Mouse (Mus musculus): ENCODE results near the gene H2afx.

DNA sequence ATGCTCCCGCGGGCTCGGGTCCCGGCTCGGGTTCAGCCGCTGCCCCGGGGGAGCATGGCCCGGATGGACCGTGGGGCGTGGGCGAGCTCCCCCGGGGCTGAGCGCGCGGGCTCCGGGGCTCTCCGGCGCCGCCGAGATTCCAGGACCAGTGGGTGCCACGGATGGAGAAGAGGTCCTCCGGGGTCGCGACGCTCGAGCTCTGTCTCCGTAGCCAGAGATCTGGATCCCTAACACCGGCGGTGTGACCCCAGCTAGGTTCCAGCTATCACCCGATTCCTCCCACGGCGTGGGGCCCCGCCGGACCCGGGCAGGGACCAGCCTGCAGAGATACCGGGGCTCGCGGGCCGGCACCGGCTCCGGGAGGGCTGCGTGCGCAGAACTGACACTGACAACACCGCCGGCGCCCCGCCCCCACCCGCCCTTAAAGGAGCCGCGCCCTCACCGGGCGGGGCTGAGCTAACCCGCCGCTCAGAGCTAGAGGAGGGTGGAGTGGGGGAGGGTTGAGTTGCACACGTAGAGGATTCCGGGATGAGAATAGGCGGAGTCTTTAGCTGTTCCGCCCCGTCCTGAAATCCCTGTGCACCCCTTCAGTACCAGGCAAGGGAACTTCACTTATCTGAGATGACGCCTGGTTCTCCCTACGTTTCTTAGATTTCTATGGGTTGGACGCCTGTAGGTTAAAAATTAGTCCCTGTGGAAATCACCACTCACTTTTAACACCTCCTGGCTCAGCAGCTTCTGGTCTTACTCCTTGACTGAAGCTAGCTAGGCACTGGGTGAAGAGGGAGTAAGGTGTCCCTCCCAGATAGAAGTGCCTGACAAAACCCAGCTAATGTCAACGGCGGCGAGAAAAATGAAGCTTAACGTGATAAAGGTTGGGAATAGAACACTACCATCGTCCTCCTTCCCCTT, 14.4 kb upstream of the H2afx start, which contains the start of gene C2cd2l:
- TF ChIP-seq USF1 (IDR thresholded peaks at IDR 0.05; ENCODE audit: low read depth) = no peak
- no peak for TF ChIP-seq MYOG (IDR thresholded peaks at IDR 0.05; ENCODE audit: control insufficient read depth in 1 of 3, insufficient read depth in 1 of 3, insufficient read length in 2 of 3, low read depth in 2 of 3)
- no peak for TF ChIP-seq TCF3 (IDR thresholded peaks at IDR 0.05; ENCODE audit: insufficient read length, low read depth)
- TF ChIP-seq POLR2A (IDR thresholded peaks at IDR 0.05; ENCODE audit: insufficient read length, low read depth) = peak; percentile 80
- TF ChIP-seq SRF (IDR thresholded peaks at IDR 0.05; ENCODE audit: control insufficient read depth, insufficient read length, low read depth) = no peak
- no peak for TF ChIP-seq E2F4 (IDR thresholded peaks at IDR 0.05; ENCODE audit: insufficient read depth)
- TF ChIP-seq POLR2AphosphoS2 (IDR thresholded peaks at IDR 0.05; ENCODE audit: insufficient read length, low read depth) = peak; percentile 9
- no peak for TF ChIP-seq MAX (IDR thresholded peaks at IDR 0.05; ENCODE audit: low read depth)
